Mouse (Mus musculus) liver, postnatal 0 days (tissue): Measurements from ENCODE around the gene Stk11.

Experiments
- CTCF ChIP-seq: sonication (generic); IDR thresholded peaks from 2 replicates; pipeline ENCODE4 v1.5.1; 2016; ENCODE audit warnings: antibody characterized with exemption, low read depth
- EP300 ChIP-seq: IDR thresholded peaks from 2 replicates; pipeline ENCODE4 v1.6.1; 2016; ENCODE audit warnings: antibody characterized with exemption, low read depth, mild to moderate bottlenecking

GRCm38 (mm10) chr10:80118552-80118951, 2.9 kb downstream of the Stk11 start:
- TF ChIP-seq CTCF = no peak
- no peak for TF ChIP-seq EP300
